Mouse (Mus musculus) kidney, embryonic 15.5 days (tissue): ENCODE results near the gene Zfp948. TPM values are rescaled to one million over a fixed set of nuclear protein-coding genes. Genes with fewer than 3 reads are reported as not detected.

Experiments used
- polyA plus RNA-seq: library from polyadenylated mRNA; unstranded; fragments of >200 nt; fragmentation: Nextera tagmentation; extraction: Ambion mirVana; gene quantifications from 2 replicates; pipeline ENCODE4 v1.2.1, GENCODE M21; 2015

Gene Zfp948
- polyA plus RNA-seq, 1 experiment from 2014 or later: 19.2 TPM

Other genes starting within 250 kb of the Zfp948 start
- 3.4 and 3.6 TPM in 2 replicates for gene Zfp677, start 183.3 kb upstream of the Zfp948 start, polyA plus RNA-seq
- 5.0 and 5.6 TPM in 2 replicates for gene Zfp54, start 143.8 kb upstream of the Zfp948 start, polyA plus RNA-seq
- gene Zfp51, start 116.6 kb upstream of the Zfp948 start, polyA plus RNA-seq: 16.5 and 17.8 TPM in 2 replicates
- 11.2 and 12.7 TPM in 2 replicates for gene Zfp53, start 78.0 kb upstream of the Zfp948 start, polyA plus RNA-seq
- gene Zfp52, start 31.5 kb upstream of the Zfp948 start, polyA plus RNA-seq: 3.9 and 4.9 TPM in 2 replicates
- gene Zfp983, start 83.6 kb downstream of the Zfp948 start, polyA plus RNA-seq: 2.8 and 3.5 TPM in 2 replicates
- gene Gm10226, start 124.9 kb downstream of the Zfp948 start, polyA plus RNA-seq: 2.7 and 5.4 TPM in 2 replicates
- gene Zfp760, start 140.7 kb downstream of the Zfp948 start, polyA plus RNA-seq: 12.8 and 14.8 TPM in 2 replicates
- gene Zfp229, start 163.8 kb downstream of the Zfp948 start, polyA plus RNA-seq: 7.4 and 8.6 TPM in 2 replicates